Mouse (Mus musculus) forebrain, embryonic 16.5 days (tissue): ENCODE data around the gene Gata5. TPM values are rescaled to one million over a fixed set of nuclear protein-coding genes. Genes with fewer than 3 reads are reported as not detected.

Experiments
- ATAC-seq: fragments of 200-750 bp; cut with Nextera tagmentation; 2 replicates; pipeline ENCODE4 v1.8.0; 2017; ENCODE audit warnings: mild to moderate bottlenecking, moderate library complexity
- H3K27ac ChIP-seq: fragments of 300-500 bp; sonication (generic); 2 replicates; pipeline ENCODE4 v1.5.1; 2014; ENCODE audit warnings: low read length, control low read depth
- H3K27me3 ChIP-seq: fragments of 300-500 bp; sonication (generic); replicated peaks from 2 replicates; pipeline ENCODE4 v1.6.1; 2014; ENCODE audit warnings: low read length; ENCODE audit not compliant: control insufficient read depth, insufficient read depth
- H3K36me3 ChIP-seq: fragments of 300-500 bp; sonication (generic); 2 replicates; pipeline ENCODE4 v1.6.1; 2014; ENCODE audit not compliant: control insufficient read depth, insufficient read depth
- H3K4me1 ChIP-seq: fragments of 300-500 bp; sonication (generic); replicated peaks from 2 replicates; pipeline ENCODE4 v1.6.1; 2014; ENCODE audit warnings: low read length; ENCODE audit not compliant: control insufficient read depth, insufficient read depth
- H3K4me2 ChIP-seq: fragments of 300-500 bp; sonication (generic); 2 replicates; pipeline ENCODE4 v1.6.1; 2014; ENCODE audit warnings: mild to moderate bottlenecking, low read length, control low read depth
- H3K4me3 ChIP-seq: fragments of 300-500 bp; sonication (generic); replicated peaks from 2 replicates; pipeline ENCODE4 v1.5.1; 2014; ENCODE audit warnings: mild to moderate bottlenecking, low read length, control low read depth
- H3K9ac ChIP-seq: fragments of 300-500 bp; sonication (generic); replicated peaks from 2 replicates; pipeline ENCODE4 v1.6.1; 2014; ENCODE audit warnings: low read depth, low read length, control low read depth
- H3K9me3 ChIP-seq: fragments of 300-500 bp; sonication (generic); 2 replicates; pipeline ENCODE4 v1.6.1; 2016; ENCODE audit warnings: low read length; ENCODE audit not compliant: control insufficient read depth
- WGBS: fragments of 180-500 bp; shearing (Covaris S2); extraction: QIAGEN DNeasy Blood & Tissue Kit; methylation state at CpG from one replicate; pipeline ENCODE4 v1.1.7; 2014; 5-methylcytosine and 5-hydroxymethylcytosine counted together
- polyA plus RNA-seq: library from polyadenylated mRNA; unstranded; fragments of >200 nt; fragmentation: Nextera tagmentation; extraction: Ambion mirVana; gene quantifications from 2 replicates; pipeline ENCODE4 v1.2.1, GENCODE M21; 2015

Gene Gata5
- polyA plus RNA-seq, 1 experiment from 2014 or later: not detected

GRCm38 (mm10) chr2:180302201-180302600 lies 32.3 kb downstream of the Gata5 start:
- Histone ChIP-seq H3K9me3 (no peaks in the 10 kb centered on the region), H3K4me1 (no peaks in the 10 kb centered on the region), H3K27me3 (no peaks in the 10 kb centered on the region), H3K27ac (no peak overlapping the region), H3K36me3 (no peaks in the 10 kb centered on the region), H3K4me3 (no peak overlapping the region), H3K9ac (no peak overlapping the region), H3K4me2 (no peak overlapping the region)
- WGBS: 79% methylated on average over 4 of the region's 4 CpGs
- ATAC-seq: no peak

DNA sequence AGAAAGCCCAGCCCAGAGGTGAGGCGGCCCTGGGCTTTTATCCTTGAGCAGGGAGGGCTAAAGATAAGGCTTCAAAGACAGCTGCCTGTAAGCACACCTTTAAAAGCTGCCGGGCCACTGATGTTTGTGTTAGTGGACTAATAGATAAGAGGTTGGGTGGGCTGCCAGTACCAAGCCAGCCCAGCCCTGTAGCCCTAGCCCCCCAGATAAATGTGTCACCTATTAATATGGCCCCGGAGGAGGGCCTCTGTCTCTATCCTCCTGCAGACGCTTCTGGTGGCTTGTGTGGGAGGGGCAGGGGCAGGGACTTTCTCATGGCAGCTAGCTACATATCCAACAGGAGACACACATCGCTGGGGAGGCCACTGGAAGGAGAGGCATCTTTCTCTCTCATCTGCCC lies 33.7 kb downstream of the Gata5 start:
- no peak overlapping the region for H3K4me2 ChIP-seq
- no peaks in the 10 kb centered on the region for H3K4me1 ChIP-seq
- no peak overlapping the region for H3K27ac ChIP-seq
- no peak overlapping the region for H3K9ac ChIP-seq
- no peaks in the 10 kb centered on the region for H3K27me3 ChIP-seq
- no peaks in the 10 kb centered on the region for H3K9me3 ChIP-seq
- H3K36me3 ChIP-seq: no peaks in the 10 kb centered on the region
- ATAC-seq: no peak
- no peak overlapping the region for H3K4me3 ChIP-seq
- 58% methylated on average over 5 of the region's 5 CpGs for WGBS

GRCm38 (mm10) chr2:180300252-180300651 lies 34.2 kb downstream of the Gata5 start:
- Histone ChIP-seq H3K4me2 (no peak overlapping the region), H3K27ac (no peak overlapping the region), H3K9me3 (no peaks in the 10 kb centered on the region), H3K4me1 (no peaks in the 10 kb centered on the region), H3K9ac (no peak overlapping the region), H3K27me3 (no peaks in the 10 kb centered on the region), H3K36me3 (no peaks in the 10 kb centered on the region), H3K4me3 (no peak overlapping the region)
- 76% methylated on average over 2 of the region's 2 CpGs for WGBS
- no peak for ATAC-seq

DNA sequence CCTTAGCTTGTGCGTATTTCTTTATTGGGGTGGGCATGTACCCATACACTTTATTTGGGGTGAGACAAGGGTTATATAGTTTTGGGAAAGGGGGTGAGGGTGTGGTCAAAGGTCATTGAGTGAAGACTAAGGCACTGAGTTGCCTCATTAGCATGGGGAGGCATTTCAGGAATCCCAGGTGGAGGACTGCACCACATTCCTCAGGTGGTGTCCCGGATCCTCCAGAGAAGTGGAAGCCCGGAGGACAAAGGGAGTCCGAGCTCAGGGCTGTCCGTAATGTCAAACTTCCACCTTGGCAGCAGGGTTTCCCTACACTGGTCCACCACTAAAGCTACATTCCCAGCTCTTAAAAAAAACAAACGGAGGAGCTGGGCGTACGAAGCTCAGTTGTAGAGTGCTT lies 41.6 kb downstream of the Gata5 start:
- H3K9ac ChIP-seq: no peak overlapping the region
- no peaks in the 10 kb centered on the region for H3K4me1 ChIP-seq
- ATAC-seq: no peak
- H3K4me3 ChIP-seq: no peak overlapping the region
- H3K27ac ChIP-seq: no peak overlapping the region
- H3K27me3 ChIP-seq: no peaks in the 10 kb centered on the region
- no peaks in the 10 kb centered on the region for H3K9me3 ChIP-seq
- 76% methylated on average over 8 of the region's 8 CpGs for WGBS
- H3K4me2 ChIP-seq: no peak overlapping the region
- H3K36me3 ChIP-seq: no peaks in the 10 kb centered on the region

- Histone ChIP-seq H3K4me3 (no peak overlapping the region), H3K4me1 (no peaks in the 10 kb centered on the region), H3K9me3 (no peaks in the 10 kb centered on the region), H3K9ac (no peak overlapping the region), H3K27me3 (no peaks in the 10 kb centered on the region), H3K36me3 (no peaks in the 10 kb centered on the region), H3K4me2 (no peak overlapping the region), H3K27ac (no peak overlapping the region)
- ATAC-seq: no peak
- 79% methylated on average over 4 of the region's 4 CpGs for WGBS
Measured at GRCm38 (mm10) chr2:180292026-180292425, 42.5 kb downstream of the Gata5 start.

DNA sequence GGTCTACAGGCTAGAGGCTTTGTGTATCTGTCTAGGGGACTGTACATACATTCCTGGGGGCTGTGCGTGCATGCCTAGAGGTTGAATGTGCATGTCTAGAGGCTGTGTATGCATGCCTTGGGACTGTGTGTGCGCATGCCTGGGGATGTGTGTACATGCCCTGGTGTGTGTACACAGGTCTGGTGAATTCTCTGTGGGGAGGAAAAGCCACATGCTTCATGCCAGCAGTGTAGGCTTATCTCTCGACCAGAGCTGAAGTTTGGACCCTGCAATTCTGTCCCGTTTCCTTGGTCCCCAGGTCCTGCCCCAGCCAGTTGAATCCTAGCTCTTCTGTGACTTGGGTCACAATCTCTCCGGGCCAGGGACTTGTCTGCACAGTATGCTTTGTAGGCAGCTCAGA lies 42.9 kb downstream of the Gata5 start:
- no peak overlapping the region for H3K9ac ChIP-seq
- 88% methylated on average over 5 of the region's 5 CpGs for WGBS
- no peaks in the 10 kb centered on the region for H3K4me1 ChIP-seq
- no peaks in the 10 kb centered on the region for H3K36me3 ChIP-seq
- H3K4me3 ChIP-seq: no peak overlapping the region
- H3K4me2 ChIP-seq: no peak overlapping the region
- no peak for ATAC-seq
- H3K27me3 ChIP-seq: no peaks in the 10 kb centered on the region
- no peaks in the 10 kb centered on the region for H3K9me3 ChIP-seq
- no peak overlapping the region for H3K27ac ChIP-seq

DNA sequence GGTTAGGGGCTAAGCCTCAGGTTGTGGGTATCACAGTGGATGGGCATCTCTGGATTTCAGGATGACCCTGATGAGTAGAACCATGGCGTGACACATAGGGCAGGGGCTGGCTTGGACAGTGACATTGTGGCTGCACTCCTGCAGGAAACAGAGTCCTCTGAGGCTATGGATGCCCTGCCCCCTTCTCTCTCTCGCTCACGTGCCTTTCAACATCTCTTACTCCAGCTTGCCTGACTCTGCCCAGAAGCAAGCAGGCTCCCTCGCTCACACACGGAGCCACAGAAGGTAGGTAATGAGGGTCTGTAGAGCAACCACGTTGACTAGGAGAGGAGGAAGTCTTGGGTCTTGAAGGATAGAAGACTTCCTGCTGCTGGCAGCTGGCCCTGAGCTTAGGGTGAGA lies 44.0 kb downstream of the Gata5 start:
- no peak for ATAC-seq
- no peak overlapping the region for H3K4me2 ChIP-seq
- H3K9me3 ChIP-seq: no peaks in the 10 kb centered on the region
- H3K4me1 ChIP-seq: no peaks in the 10 kb centered on the region
- no peaks in the 10 kb centered on the region for H3K36me3 ChIP-seq
- H3K27me3 ChIP-seq: no peaks in the 10 kb centered on the region
- no peak overlapping the region for H3K4me3 ChIP-seq
- H3K9ac ChIP-seq: no peak overlapping the region
- 65% methylated on average over 6 of the region's 6 CpGs for WGBS
- H3K27ac ChIP-seq: no peak overlapping the region

DNA sequence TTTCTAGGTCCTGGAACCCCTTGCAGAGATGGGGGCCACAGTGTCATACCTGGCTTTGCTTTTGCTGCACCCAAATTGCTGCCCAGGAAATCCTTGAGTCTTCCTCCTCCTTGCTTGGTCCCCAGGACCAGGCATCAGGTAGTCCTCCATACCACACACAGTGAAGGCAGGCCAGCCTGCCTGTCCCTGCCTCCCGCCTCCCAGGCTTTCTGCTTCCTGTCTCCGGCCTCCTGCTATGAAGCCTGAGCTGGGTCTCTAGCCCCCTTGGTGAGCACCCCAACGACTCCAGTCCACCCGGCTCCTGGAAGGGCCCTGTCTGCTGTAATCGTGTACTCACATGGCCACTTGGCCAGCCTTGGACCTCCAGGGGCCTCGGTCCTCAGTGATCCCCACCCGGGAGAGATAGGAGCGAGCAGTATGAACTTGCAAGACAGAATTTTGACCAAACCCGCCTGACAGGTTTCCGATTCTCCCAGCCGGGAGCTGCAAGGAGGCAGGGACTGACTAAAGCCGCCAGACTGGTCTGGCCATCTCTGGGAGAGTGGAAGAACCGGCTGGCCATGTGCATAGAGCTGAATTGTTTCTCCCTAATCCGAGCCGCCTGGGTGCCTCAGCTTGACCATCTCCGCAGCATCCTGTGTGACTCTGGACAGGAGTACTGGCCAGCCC lies 44.9 kb downstream of the Gata5 start, which contains the start of gene Rbbp8nl:
TSS of gene Rbbp8nl (minus strand) at position 440 of the 669 bp plus-strand sequence.
- no peak within 1 kb of the TSS for H3K9ac ChIP-seq
- no peak within 1 kb of the TSS for H3K27ac ChIP-seq
- no peaks in the 10 kb centered on the region for H3K9me3 ChIP-seq
- no peak within 1 kb of the TSS for H3K4me3 ChIP-seq
- no peaks in the 10 kb centered on the region for H3K27me3 ChIP-seq
- no peaks in the 10 kb centered on the region for H3K36me3 ChIP-seq
- no peak within 1 kb of the TSS for H3K4me2 ChIP-seq
- no peak for ATAC-seq
- WGBS: 42% methylated on average over 16 of the region's 16 CpGs
- no peaks in the 10 kb centered on the region for H3K4me1 ChIP-seq

DNA sequence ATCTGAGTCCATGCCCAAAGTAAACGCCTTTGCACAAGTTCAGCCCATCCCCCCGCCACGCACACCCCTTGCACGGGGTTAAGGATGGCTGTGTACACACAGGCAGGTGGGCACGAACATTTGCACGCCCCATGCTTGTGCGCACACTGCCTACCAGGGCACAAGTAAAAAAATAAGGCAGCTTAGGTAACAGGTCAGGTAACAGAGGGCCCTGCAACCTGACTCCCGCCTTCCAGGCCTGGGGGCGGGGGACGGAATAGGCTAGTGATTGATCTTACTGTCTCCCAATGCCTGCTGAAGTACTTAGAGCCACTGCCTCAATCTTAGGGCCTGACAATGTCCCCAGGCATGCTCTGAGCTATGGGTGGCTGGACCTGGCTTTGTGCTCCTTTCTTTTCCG lies 45.5 kb downstream of the Gata5 start:
- 59% methylated on average over 11 of the region's 11 CpGs for WGBS
- ATAC-seq: no peak
- Histone ChIP-seq H3K4me2 (no peak overlapping the region), H3K36me3 (no peaks in the 10 kb centered on the region), H3K9ac (no peak overlapping the region), H3K4me1 (no peaks in the 10 kb centered on the region), H3K4me3 (no peak overlapping the region), H3K9me3 (no peaks in the 10 kb centered on the region), H3K27ac (no peak overlapping the region), H3K27me3 (no peaks in the 10 kb centered on the region)

GRCm38 (mm10) chr2:180279321-180279720 lies 55.2 kb downstream of the Gata5 start:
- Histone ChIP-seq H3K4me3 (no peak overlapping the region), H3K27me3 (peaks cover 3% of the 10 kb centered on the region; the same call in 1 of the 2 replicates), H3K36me3 (no peaks in the 10 kb centered on the region), H3K9me3 (no peaks in the 10 kb centered on the region), H3K4me2 (no peak overlapping the region), H3K4me1 (no peaks in the 10 kb centered on the region), H3K9ac (no peak overlapping the region), H3K27ac (no peak overlapping the region)
- WGBS: 86% methylated on average over 8 of the region's 8 CpGs
- no peak for ATAC-seq
